Mouse (Mus musculus): ENCODE data around the gene F11r. TPM values are rescaled to one million over a fixed set of nuclear protein-coding genes. Genes with fewer than 3 reads are reported as not detected.

The F11r gene
- total and polyA plus RNA-seq, 3 experiments, result 23.5 to 45.8 (median 29.7) TPM

DNA sequence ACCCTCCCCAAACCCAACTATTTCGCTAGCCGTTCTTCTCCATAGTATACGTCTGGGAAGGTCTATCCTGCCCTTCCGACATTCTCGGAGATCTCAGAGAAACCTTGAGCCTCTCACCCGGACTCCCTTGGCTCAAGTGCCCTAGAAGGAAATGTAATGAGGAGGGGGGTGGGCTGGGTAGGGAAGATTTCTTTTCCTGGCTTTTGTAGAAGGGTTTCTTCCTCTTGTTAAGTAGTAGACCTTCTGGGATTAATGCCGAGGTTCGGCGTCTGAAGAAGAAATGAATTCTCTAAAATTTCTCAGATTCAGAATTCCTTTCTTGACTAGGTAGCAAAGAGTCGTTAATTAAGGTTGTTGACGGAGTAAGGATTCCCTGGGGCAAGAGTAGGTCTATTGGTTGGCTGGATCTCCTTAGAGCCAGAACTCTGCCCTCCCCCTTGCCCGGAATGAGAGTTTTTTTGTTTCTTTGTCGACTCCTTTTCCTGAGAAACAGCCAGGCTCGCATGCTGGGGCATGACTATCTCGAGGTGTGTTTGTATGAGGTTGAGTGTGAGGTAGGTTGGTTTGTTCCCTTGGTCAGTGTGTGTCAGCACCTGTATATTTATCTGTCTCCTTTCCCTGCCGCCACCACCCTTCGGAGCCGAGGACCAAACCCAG is 807 bp downstream of the F11r start:
- peak; percentile 30 for DNase-seq

DNA sequence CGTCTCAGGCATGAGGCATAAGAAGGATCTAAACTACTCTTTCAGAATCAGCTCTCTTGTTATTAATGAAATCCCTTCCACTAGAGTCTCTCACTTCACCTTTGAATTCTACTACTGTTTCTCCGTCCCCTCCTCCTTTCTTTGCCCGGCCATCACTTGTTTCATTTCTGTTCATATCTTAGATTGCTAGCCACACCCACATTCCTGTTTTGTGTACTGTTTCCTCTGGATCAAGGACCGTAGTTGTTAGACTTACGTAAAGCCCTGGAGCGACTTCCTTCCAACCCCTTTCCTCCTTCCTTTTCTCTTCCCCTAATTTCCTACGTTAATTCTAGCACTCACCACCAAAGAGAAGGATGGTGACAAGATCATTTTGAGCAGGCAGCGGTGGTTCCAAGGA is 1.7 kb downstream of the F11r start:
- DNase-seq, result no peak

GRCm38 (mm10) chr1:171440025-171440725 is 2.8 kb downstream of the F11r start:
- DNase-seq, result peak; percentile 84

GRCm38 (mm10) chr1:171441466-171442412 is 4.4 kb downstream of the F11r start:
- DNase-seq, result peak; percentile 38

- DNase-seq, result no peak
These were observed 5.1 kb downstream of the F11r start for GRCm38 (mm10) chr1:171442413-171442760.

DNA sequence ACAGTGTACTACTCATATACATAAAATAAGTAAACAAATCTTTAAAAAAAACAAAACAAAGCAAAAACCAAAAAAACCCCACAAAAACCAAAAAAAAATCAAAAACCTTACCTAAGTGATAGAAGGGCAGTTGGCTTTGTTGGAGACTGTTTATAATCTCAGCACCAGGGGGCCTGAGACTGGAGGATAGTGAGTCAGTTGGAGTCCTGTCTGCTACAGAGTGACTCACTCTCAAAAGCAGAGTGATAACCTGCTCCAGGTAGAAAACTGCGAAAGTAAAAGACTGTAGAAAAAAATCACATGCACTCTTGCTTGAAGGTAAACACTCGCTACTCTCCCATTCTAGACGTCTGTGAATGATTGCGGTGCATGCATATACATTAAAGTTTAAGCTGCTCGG is 7.7 kb downstream of the F11r start:
- no peak for DNase-seq

DNA sequence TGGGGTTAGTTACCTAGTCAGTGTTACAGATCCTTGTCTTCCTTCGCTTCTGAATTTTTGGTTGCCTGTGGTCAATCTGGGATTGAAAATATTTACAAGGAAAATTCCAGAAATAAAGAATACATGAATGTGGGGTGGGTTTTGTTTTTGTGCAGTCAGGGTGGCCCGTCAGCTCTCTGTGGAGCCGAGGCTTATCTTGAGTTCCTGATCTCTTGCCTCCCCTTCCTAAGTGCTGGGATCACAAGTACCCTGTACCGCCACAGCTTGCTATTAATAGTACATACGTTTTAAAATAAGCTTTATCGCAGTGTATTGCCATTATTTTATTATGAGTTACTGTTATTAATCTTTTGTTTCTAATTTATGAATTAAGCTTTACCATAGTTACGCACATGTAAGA is 9.5 kb downstream of the F11r start:
- no peak for DNase-seq

GRCm38 (mm10) chr1:171447692-171448091 is 10.4 kb downstream of the F11r start:
- DNase-seq, result no peak

DNA sequence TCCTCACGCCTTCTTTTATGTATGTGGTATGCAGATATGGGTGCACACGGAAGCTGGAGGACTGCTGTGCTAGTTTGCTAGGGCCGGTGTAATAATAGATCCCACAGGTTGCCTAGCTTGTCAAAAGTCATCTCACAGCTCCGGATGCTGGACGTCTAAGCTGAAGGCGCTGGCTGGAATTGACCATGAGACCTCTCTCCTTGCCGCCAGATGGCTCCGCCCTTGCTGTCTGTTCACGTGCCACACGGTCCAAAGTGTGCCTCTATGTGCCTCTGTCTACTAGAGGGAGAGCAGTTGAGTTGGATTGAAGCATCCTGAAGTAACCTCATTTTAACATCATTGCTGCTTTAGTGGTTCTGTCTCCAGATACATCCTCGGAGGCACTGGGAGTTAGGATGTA is 12.7 kb downstream of the F11r start:
- no peak for DNase-seq

DNA sequence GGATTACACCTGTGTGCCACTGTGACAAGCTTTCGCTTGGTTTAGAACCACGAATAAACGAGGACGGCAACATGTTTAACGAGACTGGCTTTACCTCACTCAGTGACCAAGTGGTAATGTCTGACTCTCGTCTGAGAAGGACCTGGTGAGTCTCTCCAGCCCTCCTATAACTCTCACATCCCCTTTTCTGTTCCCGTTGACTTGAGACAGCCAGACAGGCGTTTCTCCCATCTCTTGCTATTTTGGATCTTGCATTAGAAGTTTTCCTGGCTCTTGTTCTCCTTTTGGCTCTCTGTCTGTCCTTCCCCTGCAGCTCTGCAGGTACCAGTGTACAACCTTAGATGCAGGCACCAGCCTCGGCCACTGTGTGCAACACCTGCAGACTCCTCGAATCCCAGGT is 13.7 kb downstream of the F11r start:
- no peak for DNase-seq

- DNase-seq, result no peak
These were observed 15.2 kb downstream of the F11r start for GRCm38 (mm10) chr1:171452522-171452921.

- DNase-seq, result peak; percentile 46
These were observed 15.6 kb downstream of the F11r start for GRCm38 (mm10) chr1:171452923-171453322.

DNA sequence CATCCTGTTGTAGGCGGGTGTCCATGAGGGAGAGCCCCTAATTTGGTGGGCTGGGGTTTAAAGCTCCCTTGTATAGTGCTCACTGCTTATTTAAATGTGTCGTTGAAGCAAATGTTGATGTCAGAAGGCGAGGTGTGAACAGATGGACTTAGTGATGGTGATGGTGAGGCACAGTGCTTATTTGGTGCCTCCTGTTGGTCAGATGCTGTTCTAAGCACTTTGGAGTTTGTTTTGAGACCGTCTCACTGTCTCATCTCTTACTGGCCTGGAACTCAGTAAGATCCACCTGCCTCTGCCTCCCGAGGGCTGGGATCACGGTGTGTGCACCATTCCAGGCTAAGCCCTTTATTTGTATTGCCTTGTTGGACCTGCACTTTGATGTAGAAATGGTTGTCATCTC is 17.6 kb downstream of the F11r start:
- DNase-seq, result no peak

- DNase-seq, result no peak
These were observed 20.2 kb downstream of the F11r start for GRCm38 (mm10) chr1:171457568-171457967.

GRCm38 (mm10) chr1:171459791-171460190 is 22.5 kb downstream of the F11r start:
- no peak for DNase-seq

DNA sequence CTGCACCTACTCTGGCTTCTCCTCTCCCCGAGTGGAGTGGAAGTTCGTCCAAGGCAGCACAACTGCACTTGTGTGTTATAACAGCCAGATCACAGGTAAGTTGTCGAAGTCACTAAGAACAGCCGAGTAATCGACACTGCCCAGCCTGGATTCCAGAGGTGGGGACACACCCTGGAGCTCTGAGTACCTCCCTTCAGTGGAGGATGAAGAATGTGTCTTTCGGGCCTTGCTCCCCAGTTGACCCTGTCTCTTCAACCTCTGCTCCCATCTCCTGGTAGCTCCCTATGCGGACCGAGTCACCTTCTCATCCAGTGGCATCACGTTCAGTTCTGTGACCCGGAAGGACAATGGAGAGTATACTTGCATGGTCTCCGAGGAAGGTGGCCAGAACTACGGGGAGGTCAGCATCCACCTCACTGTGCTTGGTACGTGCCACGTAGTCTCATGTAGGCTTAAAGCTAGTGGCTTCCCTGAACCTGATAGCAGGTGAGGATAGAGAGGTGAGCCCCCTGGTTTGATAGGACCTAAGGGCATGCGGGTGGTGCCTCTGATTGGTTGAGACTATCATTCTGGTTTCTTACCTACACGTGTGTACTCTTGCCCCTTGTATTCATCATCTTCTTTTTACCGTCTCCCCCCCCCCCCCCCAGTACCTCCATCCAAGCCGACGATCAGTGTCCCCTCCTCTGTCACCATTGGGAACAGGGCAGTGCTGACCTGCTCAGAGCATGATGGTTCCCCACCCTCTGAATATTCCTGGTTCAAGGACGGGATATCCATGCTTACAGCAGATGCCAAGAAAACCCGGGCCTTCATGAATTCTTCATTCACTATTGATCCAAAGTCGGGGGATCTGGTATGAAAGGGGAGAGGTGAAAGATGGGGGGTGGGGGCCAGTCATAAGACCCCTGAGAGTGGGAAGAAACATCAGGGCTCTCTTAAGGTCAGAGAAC is 23.5 kb downstream of the F11r start:
- no peak for DNase-seq

GRCm38 (mm10) chr1:171463133-171463532 is 25.8 kb downstream of the F11r start:
- DNase-seq, result no peak

GRCm38 (mm10) chr1:171465749-171466412 is 28.5 kb downstream of the F11r start:
- no peak for DNase-seq

- DNase-seq, result no peak
These were observed 29.2 kb downstream of the F11r start for GRCm38 (mm10) chr1:171466565-171466964.

DNA sequence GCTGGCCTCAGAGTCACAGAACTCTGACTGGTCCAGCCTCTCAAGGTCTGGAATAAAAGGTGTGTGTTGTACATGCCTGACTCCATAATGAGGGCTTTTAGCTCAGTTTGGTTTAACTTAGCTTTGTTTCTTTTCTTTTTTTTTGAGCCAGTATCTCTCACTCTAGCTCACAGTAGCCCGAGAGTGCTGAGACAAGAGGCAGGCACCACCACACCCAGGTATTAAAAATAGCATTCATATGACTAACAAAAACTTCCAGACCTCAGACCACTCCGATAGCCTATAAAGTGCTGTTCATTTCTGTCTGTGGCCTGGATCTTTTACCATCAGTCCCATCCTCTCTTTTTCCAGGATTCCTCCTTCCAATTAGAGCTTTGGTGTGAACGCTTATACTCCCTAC is 32.3 kb downstream of the F11r start:
- DNase-seq, result no peak

- peak; percentile 62 for DNase-seq
These were observed 33.1 kb downstream of the F11r start for GRCm38 (mm10) chr1:171470371-171470871.

Measured in adrenal gland, adult 2 months (tissue).